Mouse (Mus musculus): ENCODE data around the gene Smim22.
A peak's percentile ranks its signal among the peaks of the same experiment; 100 is the strongest.

Gene Smim22

DNA sequence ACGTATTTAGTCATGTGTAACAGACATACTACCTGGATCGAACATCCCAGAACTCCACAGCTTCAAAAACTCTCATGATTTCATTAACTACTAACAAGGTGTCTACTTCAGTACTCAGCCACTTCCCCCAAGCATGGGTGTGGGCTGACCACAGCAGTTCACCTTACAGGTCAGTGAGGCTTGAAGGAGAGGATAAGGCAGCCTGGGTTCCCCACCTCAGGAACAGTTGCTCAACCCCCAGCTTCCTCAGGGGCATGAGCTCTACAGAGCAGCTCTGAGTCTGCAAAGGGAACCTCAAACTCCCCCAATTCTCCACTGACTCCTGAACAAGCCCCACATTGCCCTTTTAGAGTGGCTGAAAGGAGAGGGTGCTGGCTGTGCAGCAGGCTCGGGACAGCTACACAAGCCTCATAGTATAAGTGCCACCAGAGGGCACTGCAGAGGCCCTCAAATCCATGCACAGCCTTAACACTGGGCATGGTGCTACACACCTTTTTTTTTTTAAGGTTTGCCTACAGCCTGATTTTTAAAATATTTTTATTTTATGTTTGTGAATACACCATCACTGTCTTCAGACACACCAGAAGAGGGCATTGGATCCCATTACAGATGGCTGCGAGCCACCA, 27.2 kb upstream of the Smim22 start:
- no peaks in the 10 kb centered on the region for H3K36me3 ChIP-seq (ENCODE audit: control insufficient read depth, insufficient read depth, low read length, poor library complexity, severe bottlenecking)
- peak; percentile 81 for DNase-seq (ENCODE audit: low read depth, low spot score)

DNA sequence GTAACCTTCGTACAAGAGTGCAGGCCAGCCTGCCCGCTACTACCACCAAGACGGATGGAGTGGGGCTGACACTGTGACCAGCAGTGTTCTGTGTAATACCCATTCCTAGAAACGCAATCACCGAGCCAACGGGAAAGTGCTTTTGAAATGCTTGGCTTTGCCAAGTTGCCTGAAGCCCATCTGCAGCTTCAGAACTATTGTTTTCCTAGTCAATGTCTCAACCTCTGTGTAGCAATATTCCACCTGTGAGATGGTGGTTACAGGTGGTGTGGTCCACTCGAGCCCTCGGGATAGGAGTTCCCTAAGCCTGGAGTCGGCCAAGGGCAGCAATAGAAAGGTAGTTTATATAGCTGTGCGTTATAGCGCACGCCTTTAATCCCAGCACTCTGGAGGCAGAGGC, 22.4 kb upstream of the Smim22 start:
- no peak for DNase-seq (ENCODE audit: low read depth, low spot score)
- Histone ChIP-seq H3K36me3 (ENCODE audit: control insufficient read depth, insufficient read depth, low read length, poor library complexity, severe bottlenecking) (no peaks in the 10 kb centered on the region), H3K27me3 (ENCODE audit: control insufficient read depth, insufficient read depth, low read length, poor library complexity, severe bottlenecking) (no peaks in the 10 kb centered on the region)

More for the DNA sequence above, 27.2 kb upstream of the Smim22 start:
- no peaks in the 10 kb centered on the region for H3K27me3 ChIP-seq (ENCODE audit: control insufficient read depth, insufficient read depth, low read length, poor library complexity, severe bottlenecking)

GRCm38 (mm10) chr16:4993276-4993675, 13.8 kb upstream of the Smim22 start:
- Histone ChIP-seq H3K27me3 (ENCODE audit: control insufficient read depth, insufficient read depth, low read length, poor library complexity, severe bottlenecking) (no peaks in the 10 kb centered on the region), H3K36me3 (ENCODE audit: control insufficient read depth, insufficient read depth, low read length, poor library complexity, severe bottlenecking) (no peaks in the 10 kb centered on the region)
- no peak for DNase-seq (ENCODE audit: low read depth, low spot score)

DNA sequence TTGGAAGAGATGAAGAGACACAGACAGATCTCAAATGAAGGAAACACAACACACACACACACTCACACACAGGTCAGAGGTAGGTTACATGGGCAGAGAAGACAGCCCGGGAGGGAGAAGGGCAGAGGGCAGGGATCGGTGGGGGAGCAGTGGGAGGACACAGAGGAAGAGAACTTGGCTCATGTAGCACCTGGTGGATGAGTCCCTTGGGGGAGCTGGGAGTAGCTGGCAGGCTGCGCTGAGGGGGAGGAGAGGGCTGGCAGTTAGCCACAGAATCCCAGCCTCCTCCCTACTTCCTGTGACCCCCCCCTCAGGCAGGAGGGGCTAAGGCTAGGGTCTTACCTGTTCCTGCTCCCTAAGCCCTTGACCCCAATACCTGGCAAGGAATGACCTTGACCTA, 9.5 kb upstream of the Smim22 start, which contains the start of gene Sept12:
Gene Sept12 (minus strand): TSS at position 300 of the 400 bp plus-strand sequence.
- no peak for DNase-seq (ENCODE audit: low read depth, low spot score)
- Histone ChIP-seq H3K36me3 (ENCODE audit: control insufficient read depth, insufficient read depth, low read length, poor library complexity, severe bottlenecking) (no peaks in the 10 kb centered on the region), H3K27me3 (ENCODE audit: control insufficient read depth, insufficient read depth, low read length, poor library complexity, severe bottlenecking) (no peaks in the 10 kb centered on the region)

GRCm38 (mm10) chr16:4998984-4999383, 8.1 kb upstream of the Smim22 start:
- H3K27me3 ChIP-seq (ENCODE audit: control insufficient read depth, insufficient read depth, low read length, poor library complexity, severe bottlenecking), result no peaks in the 10 kb centered on the region
- no peak for DNase-seq (ENCODE audit: low read depth, low spot score)
- H3K36me3 ChIP-seq (ENCODE audit: control insufficient read depth, insufficient read depth, low read length, poor library complexity, severe bottlenecking), result no peaks in the 10 kb centered on the region

DNA sequence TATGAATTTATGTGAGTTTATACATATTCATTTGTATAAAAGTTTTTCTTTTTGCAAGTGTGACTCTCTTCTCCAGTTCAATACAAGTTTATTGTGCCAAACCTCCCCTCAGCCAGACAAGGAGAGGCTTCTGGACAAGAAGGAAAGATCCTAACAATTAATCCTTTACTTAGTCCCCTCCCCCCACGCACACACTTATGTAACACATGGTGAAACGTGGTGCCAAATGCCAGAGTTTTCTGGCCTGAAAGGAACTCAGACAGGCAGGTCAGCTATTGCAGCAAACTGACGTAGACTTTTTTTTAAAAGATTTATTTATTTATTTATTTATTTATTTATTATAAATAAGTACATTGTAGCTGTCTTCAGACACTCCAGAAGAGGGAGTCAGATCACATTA, 6.5 kb upstream of the Smim22 start:
- H3K27me3 ChIP-seq (ENCODE audit: control insufficient read depth, insufficient read depth, low read length, poor library complexity, severe bottlenecking), result no peaks in the 10 kb centered on the region
- no peak for DNase-seq (ENCODE audit: low read depth, low spot score)
- no peaks in the 10 kb centered on the region for H3K36me3 ChIP-seq (ENCODE audit: control insufficient read depth, insufficient read depth, low read length, poor library complexity, severe bottlenecking)

DNA sequence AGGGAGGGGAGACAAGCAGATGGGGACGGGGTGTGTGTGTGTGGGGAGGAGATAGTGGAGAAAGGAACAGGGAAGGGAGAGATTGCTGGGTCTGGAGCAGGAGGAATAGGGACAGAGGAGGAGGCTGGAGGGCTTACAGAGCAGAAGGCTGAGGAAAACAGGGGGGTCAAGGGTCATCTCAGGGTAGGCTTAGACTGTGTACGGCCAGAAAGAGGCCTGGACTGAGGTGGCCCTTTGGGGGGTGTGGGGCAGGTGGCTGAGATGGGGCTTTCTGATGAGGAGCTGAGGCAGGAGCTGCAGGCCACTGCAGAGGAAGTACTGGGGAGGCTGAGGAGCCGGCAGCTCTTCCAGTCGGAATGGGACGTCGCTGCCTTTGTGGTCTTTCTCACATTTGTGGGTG, 404 bp downstream of the Smim22 start:
- no peaks in the 10 kb centered on the region; the same call in 1 of the 2 replicates for H3K36me3 ChIP-seq (ENCODE audit: control insufficient read depth, insufficient read depth, low read length, poor library complexity, severe bottlenecking)
- no peak for DNase-seq (ENCODE audit: low read depth, low spot score)
- H3K27me3 ChIP-seq (ENCODE audit: control insufficient read depth, insufficient read depth, low read length, poor library complexity, severe bottlenecking), result no peaks in the 10 kb centered on the region

- DNase-seq (ENCODE audit: low read depth, low spot score), result no peak
Observed at GRCm38 (mm10) chr16:5008076-5008475, 988 bp downstream of the Smim22 start.

DNA sequence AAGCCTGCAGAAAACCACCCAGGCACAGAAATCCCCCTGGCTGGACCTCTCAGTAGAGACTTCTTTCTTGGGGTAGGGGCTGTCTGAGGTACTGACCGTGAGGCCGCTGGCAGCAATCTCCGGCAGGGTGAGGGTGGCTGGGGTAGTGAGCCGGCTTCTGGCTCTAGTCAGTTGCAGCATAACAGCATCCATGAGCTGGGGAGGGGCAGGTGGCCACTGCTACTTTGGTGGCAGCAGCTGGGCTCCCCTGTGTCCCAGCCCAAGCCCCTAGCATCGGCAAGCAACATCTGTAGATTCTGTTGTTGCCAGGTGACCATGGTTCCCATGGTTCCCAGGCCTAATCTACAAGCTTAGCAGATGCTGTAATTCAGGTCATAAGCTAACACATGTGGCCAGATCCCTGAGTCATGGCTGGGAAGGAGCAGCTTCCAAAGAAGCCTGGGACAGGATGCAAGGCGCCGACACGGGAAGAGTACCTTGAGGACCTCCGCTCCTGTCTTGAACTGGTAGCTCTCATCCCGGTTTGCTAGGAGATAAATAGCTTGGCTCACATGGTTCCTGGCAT, 3.4 kb downstream of the Smim22 start:
- DNase-seq (ENCODE audit: low read depth, low spot score), result no peak
- H3K27me3 ChIP-seq (ENCODE audit: control insufficient read depth, insufficient read depth, low read length, poor library complexity, severe bottlenecking), result no peaks in the 10 kb centered on the region
- peaks cover 1% of the 10 kb centered on the region for H3K36me3 ChIP-seq (ENCODE audit: control insufficient read depth, insufficient read depth, low read length, poor library complexity, severe bottlenecking)

More at GRCm38 (mm10) chr16:5008076-5008475, 988 bp downstream of the Smim22 start:
- Histone ChIP-seq H3K36me3 (ENCODE audit: control insufficient read depth, insufficient read depth, low read length, poor library complexity, severe bottlenecking) (no peaks in the 10 kb centered on the region; the same call in 1 of the 2 replicates), H3K27me3 (ENCODE audit: control insufficient read depth, insufficient read depth, low read length, poor library complexity, severe bottlenecking) (no peaks in the 10 kb centered on the region)

DNA sequence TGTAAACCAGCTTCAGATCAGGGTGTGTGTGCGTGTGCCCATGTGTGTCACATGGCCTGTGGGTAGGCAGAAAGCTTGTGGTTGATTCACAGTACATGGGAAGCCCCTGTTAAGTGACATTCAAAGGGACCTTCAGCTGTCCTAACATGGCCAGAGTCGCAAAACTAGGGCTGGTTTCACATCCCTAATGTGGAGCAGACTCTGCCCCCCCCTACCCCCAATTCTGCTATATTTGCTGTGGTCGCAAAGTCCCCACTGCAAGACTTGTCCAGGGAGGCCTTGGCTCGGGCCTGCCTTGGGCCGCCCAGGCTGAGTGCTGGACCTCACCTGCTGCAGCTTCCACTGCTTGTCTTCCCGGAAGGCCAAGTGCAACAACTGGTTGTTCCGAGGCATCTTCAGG, 4.2 kb downstream of the Smim22 start:
- no peaks in the 10 kb centered on the region for H3K27me3 ChIP-seq (ENCODE audit: control insufficient read depth, insufficient read depth, low read length, poor library complexity, severe bottlenecking)
- peaks cover 1% of the 10 kb centered on the region for H3K36me3 ChIP-seq (ENCODE audit: control insufficient read depth, insufficient read depth, low read length, poor library complexity, severe bottlenecking)
- DNase-seq (ENCODE audit: low read depth, low spot score), result peak; percentile 88

DNA sequence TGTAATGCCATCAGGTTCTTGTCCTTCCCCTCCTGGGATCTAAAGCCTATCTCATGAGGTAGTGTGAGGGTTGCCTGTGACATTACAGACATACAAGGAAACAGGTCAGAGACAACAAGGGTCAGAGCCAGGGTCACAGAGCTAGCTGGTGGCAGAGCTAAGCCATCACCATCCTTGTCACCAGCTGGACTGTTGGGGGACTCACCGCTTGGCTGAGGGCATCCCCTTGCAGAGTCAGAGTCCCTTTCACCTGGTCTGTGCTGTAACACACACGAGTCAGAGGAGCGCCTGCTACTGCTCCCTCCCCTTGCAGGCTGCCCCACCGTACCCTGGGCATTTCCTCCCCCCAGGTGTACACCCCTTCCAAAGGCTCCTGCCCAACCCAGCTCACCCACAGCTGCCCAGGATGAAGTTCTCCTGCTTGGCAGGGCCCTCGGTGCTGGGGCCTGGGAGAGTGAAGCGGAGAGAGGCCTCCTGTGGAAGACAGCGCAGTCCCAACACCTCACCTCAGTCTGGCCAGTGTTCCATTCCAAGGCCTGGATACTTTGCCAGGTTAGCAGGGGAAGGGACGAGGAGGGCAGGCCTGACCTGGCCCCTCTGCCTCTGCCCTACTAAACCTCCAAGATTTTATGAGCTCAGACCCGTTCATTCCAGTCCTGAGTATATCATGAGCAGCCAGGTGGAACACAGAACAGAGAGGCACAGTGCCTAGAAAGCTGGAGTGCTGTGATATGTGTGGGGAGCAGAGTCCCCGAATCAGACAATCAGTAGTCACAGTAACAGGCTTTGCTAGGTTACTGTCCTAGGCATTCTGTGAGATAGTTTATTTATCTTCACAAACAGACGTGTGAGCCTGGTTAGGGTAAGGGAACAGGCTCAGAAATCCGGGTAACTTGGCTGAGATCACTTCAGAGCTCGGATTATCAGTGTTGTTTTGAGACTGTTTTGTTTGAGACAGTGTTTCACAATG, 5.2 kb downstream of the Smim22 start:
- Histone ChIP-seq H3K27me3 (ENCODE audit: control insufficient read depth, insufficient read depth, low read length, poor library complexity, severe bottlenecking) (no peaks in the 10 kb centered on the region), H3K36me3 (ENCODE audit: control insufficient read depth, insufficient read depth, low read length, poor library complexity, severe bottlenecking) (peaks cover 1% of the 10 kb centered on the region)
- peak; percentile 13 for DNase-seq (ENCODE audit: low read depth, low spot score)

GRCm38 (mm10) chr16:5013054-5013838, 6.2 kb downstream of the Smim22 start, which contains the start of gene Rogdi:
Gene Rogdi, minus strand, starts transcription at chr16:5013553.
- Histone ChIP-seq H3K27me3 (ENCODE audit: control insufficient read depth, insufficient read depth, low read length, poor library complexity, severe bottlenecking) (no peaks in the 10 kb centered on the region), H3K36me3 (ENCODE audit: control insufficient read depth, insufficient read depth, low read length, poor library complexity, severe bottlenecking) (peaks cover 2% of the 10 kb centered on the region)
- peak; percentile 97 for DNase-seq (ENCODE audit: low read depth, low spot score)

DNA sequence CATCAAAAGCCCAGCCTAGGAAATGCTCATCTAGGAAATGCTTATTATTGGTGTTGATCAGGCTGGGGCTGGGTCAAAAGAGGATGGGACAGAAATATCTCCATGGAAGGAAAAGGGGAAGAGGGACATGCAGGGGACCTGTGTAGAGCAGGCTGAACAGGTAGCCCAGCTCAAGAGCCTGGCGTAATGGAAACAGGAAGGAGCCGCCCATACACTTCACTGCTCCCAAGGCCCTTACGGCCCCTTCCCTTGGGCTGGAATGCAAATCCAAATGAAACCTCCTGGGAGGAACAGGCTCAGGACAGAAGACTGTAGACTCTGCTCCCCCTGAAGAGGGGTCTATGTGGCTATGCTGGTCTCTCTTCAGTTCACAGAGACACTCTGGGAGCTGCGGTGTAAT, 7.5 kb downstream of the Smim22 start:
- H3K36me3 ChIP-seq (ENCODE audit: control insufficient read depth, insufficient read depth, low read length, poor library complexity, severe bottlenecking), result peaks cover 7% of the 10 kb centered on the region
- peak; percentile 29 for DNase-seq (ENCODE audit: low read depth, low spot score)
- no peaks in the 10 kb centered on the region for H3K27me3 ChIP-seq (ENCODE audit: control insufficient read depth, insufficient read depth, low read length, poor library complexity, severe bottlenecking)

DNA sequence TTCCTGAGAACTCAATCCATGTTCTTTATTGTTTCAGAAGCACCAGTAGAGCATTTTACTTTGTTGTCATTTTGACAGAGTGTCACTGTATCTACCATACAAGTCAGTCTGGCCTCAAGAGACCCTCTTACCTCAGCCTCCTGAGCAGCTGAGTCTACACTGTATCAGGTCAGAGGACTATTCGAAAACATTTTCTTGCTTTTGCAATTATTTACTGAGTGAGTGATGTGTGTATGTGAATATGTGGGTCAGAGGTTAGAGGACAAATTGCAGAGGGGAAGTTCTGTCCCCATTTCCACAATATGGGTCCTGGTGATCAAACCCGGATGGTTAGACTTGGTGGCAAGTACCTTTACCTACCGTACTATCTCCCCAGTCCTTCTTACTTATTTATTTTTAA, 16.9 kb downstream of the Smim22 start:
- H3K36me3 ChIP-seq (ENCODE audit: control insufficient read depth, insufficient read depth, low read length, poor library complexity, severe bottlenecking), result peaks cover 26% of the 10 kb centered on the region
- no peaks in the 10 kb centered on the region; the same call in 1 of the 2 replicates for H3K27me3 ChIP-seq (ENCODE audit: control insufficient read depth, insufficient read depth, low read length, poor library complexity, severe bottlenecking)

More for the DNA sequence above, 16.9 kb downstream of the Smim22 start:
- DNase-seq (ENCODE audit: low read depth, low spot score), result no peak
